Mouse (Mus musculus) liver, embryonic 14.5 days (tissue): ENCODE data around the gene Ubr2.

Source experiments
- CTCF ChIP-seq: IDR thresholded peaks from 2 replicates; pipeline ENCODE4 v1.5.1; 2016; ENCODE audit warnings: antibody characterized with exemption, low read depth, control low read depth
- EP300 ChIP-seq: IDR thresholded peaks from 2 replicates; pipeline ENCODE4 v1.6.1; 2016; ENCODE audit warnings: antibody characterized with exemption, low read depth

GRCm38 (mm10) chr17:47006741-47007140 lies 3.6 kb downstream of the Ubr2 start:
- TF ChIP-seq CTCF (no peak), EP300 (no peak)
